Mouse (Mus musculus) limb, embryonic 15.5 days (tissue): Measurements from ENCODE around the gene Tmc4. TPM values are rescaled to one million over a fixed set of nuclear protein-coding genes. Genes with fewer than 3 reads are reported as not detected.

ENCODE experiments used
- ATAC-seq: fragments of 200-750 bp; cut with Nextera tagmentation; 2 replicates; pipeline ENCODE4 v1.8.0; 2017; ENCODE audit warnings: low read depth, moderate TSS enrichment; ENCODE audit not compliant: insufficient number of reproducible peaks, low FRiP score, low TSS enrichment
- H3K27ac ChIP-seq: fragments of 300-500 bp; sonication (generic); 2 replicates; pipeline ENCODE4 v1.5.1; 2015; ENCODE audit warnings: moderate library complexity, mild to moderate bottlenecking, inconsistent platforms
- H3K27me3 ChIP-seq: fragments of 300-500 bp; sonication (generic); 2 replicates; pipeline ENCODE4 v1.6.1; 2015; ENCODE audit warnings: inconsistent platforms
- H3K36me3 ChIP-seq: fragments of 300-500 bp; sonication (generic); 2 replicates; pipeline ENCODE4 v1.6.1; 2015; ENCODE audit warnings: inconsistent platforms
- H3K4me1 ChIP-seq: fragments of 300-500 bp; sonication (generic); 2 replicates; pipeline ENCODE4 v1.6.1; 2015; ENCODE audit warnings: inconsistent platforms
- H3K4me2 ChIP-seq: fragments of 300-500 bp; sonication (generic); 2 replicates; pipeline ENCODE4 v1.6.1; 2015; ENCODE audit warnings: mild to moderate bottlenecking, inconsistent platforms
- H3K4me3 ChIP-seq: fragments of 300-500 bp; sonication (generic); 2 replicates; pipeline ENCODE4 v1.5.1; 2015; ENCODE audit warnings: mild to moderate bottlenecking, inconsistent platforms
- H3K9ac ChIP-seq: fragments of 300-500 bp; sonication (generic); 2 replicates; pipeline ENCODE4 v1.6.1; 2015; ENCODE audit warnings: inconsistent platforms
- H3K9me3 ChIP-seq: fragments of 300-500 bp; sonication (generic); 2 replicates; pipeline ENCODE4 v1.6.1; 2016; ENCODE audit warnings: inconsistent platforms
- WGBS: fragments of 180-500 bp; shearing (Covaris S2); methylation state at CpG from one replicate; pipeline ENCODE4 v1.1.7; 2015; 5-methylcytosine and 5-hydroxymethylcytosine counted together
- microRNA-seq: library from miRNA; unstranded; fragments of <30 nt; microRNA quantifications from one replicate; pipeline ENCODE4, GENCODE M21; 2016
- polyA plus RNA-seq: library from polyadenylated mRNA; unstranded; fragments of >200 nt; fragmentation: Nextera tagmentation; extraction: Ambion mirVana; gene quantifications from 2 replicates; pipeline ENCODE4 v1.2.1, GENCODE M21; 2015

Tmc4 gene
- polyA plus RNA-seq, 1 experiment from 2014 or later = 7.0 TPM

GRCm38 (mm10) chr7:3617242-3617995 lies 59.9 kb downstream of the Tmc4 start, which contains the start of gene Ndufa3:
Ndufa3 (plus strand) TSS chr7:3617373.
- H3K4me1 ChIP-seq = peaks cover 13% of the 10 kb centered on the region; the same call in 1 of the 2 replicates
- peak within 1 kb of the TSS; percentile 82 for H3K4me2 ChIP-seq
- WGBS = under 1% methylated on average over 32 of the region's 32 CpGs
- H3K4me3 ChIP-seq = peak within 1 kb of the TSS; percentile 72
- H3K36me3 ChIP-seq = peaks cover 26% of the 10 kb centered on the region
- peak within 1 kb of the TSS; percentile 85 for H3K9ac ChIP-seq
- peak within 1 kb of the TSS; percentile 71 for H3K27ac ChIP-seq
- no peaks in the 10 kb centered on the region for H3K27me3 ChIP-seq
- peak; percentile 90 for ATAC-seq
- H3K9me3 ChIP-seq = no peaks in the 10 kb centered on the region

- no peaks in the 10 kb centered on the region for H3K9me3 ChIP-seq
- no peaks in the 10 kb centered on the region for H3K27me3 ChIP-seq
- peaks cover 18% of the 10 kb centered on the region for H3K36me3 ChIP-seq
- 41% methylated on average over 6 of the region's 6 CpGs for WGBS
- no peak overlapping the region for H3K9ac ChIP-seq
- no peak overlapping the region for H3K4me2 ChIP-seq
- H3K27ac ChIP-seq = no peak overlapping the region
- peak overlapping the region; percentile 72 for H3K4me3 ChIP-seq
- peaks cover 13% of the 10 kb centered on the region; the same call in 1 of the 2 replicates for H3K4me1 ChIP-seq
- ATAC-seq = no peak
These were observed 60.7 kb downstream of the Tmc4 start for GRCm38 (mm10) chr7:3616389-3617241.

GRCm38 (mm10) chr7:3616057-3616388 lies 61.3 kb downstream of the Tmc4 start, which contains the start of gene Oscar:
Oscar (minus strand) TSS chr7:3616157.
- Histone ChIP-seq H3K27ac (no peak within 1 kb of the TSS), H3K9me3 (no peaks in the 10 kb centered on the region), H3K4me1 (peaks cover 13% of the 10 kb centered on the region; the same call in 1 of the 2 replicates), H3K9ac (no peak within 1 kb of the TSS), H3K36me3 (peaks cover 18% of the 10 kb centered on the region), H3K4me3 (peak within 1 kb of the TSS; percentile 72), H3K27me3 (no peaks in the 10 kb centered on the region), H3K4me2 (no peak within 1 kb of the TSS)
- no peak for ATAC-seq
- WGBS = 73% methylated on average over 4 of the region's 4 CpGs

Small RNAs within 50 kb of the gene (microRNA-seq; reads per million reads assigned to microRNA genes)
- gene Mir3572 = 3.7 reads per million, percentile 11 among the genes with 10 or more reads in this experiment

Other genes with a start within 250 kb of the Tmc4 start
- 0.77 and 0.95 TPM in 2 replicates for gene Tarm1, start 174.9 kb downstream of the Tmc4 start, polyA plus RNA-seq
- gene Oscar, start 61.4 kb downstream of the Tmc4 start, polyA plus RNA-seq = 0.29 and 0.87 TPM in 2 replicates
- gene Ndufa3, start 60.2 kb downstream of the Tmc4 start, polyA plus RNA-seq = 425 and 461 TPM in 2 replicates
- 23.2 and 24.6 TPM in 2 replicates for gene Tfpt, start 47.6 kb downstream of the Tmc4 start, polyA plus RNA-seq
- gene Prpf31, start 47.6 kb downstream of the Tmc4 start, polyA plus RNA-seq = 88.3 and 94.0 TPM in 2 replicates
- gene Cnot3, start 32.3 kb downstream of the Tmc4 start, polyA plus RNA-seq = 48.3 and 53.3 TPM in 2 replicates
- gene Leng1, start 11.7 kb downstream of the Tmc4 start, polyA plus RNA-seq = 20.3 and 21.8 TPM in 2 replicates
- gene Tsen34, start 15.3 kb upstream of the Tmc4 start, polyA plus RNA-seq = 251 and 270 TPM in 2 replicates
- 59.7 and 63.6 TPM in 2 replicates for gene Mboat7, start 16.0 kb upstream of the Tmc4 start, polyA plus RNA-seq
- 1,336 and 1,506 TPM in 2 replicates for gene Rps9, start 26.4 kb upstream of the Tmc4 start, polyA plus RNA-seq
- 0.96 and 2.4 TPM in 2 replicates for gene Pirb, start 42.8 kb upstream of the Tmc4 start, polyA plus RNA-seq
- gene Gm15448, start 148.1 kb upstream of the Tmc4 start, polyA plus RNA-seq = not detected in 2 replicates
- 0.47 and 0.77 TPM in 2 replicates for gene Pira2, start 167.5 kb upstream of the Tmc4 start, polyA plus RNA-seq
- 0.09 and 0.45 TPM in 2 replicates for gene Gm14548, start 220.6 kb upstream of the Tmc4 start, polyA plus RNA-seq
- 0.26 and 0.37 TPM in 2 replicates for gene Lilra6, start 237.9 kb upstream of the Tmc4 start, polyA plus RNA-seq